Comparison of ENCODE assay signal across 10 mouse cellular contexts in the genomic region with DNA sequence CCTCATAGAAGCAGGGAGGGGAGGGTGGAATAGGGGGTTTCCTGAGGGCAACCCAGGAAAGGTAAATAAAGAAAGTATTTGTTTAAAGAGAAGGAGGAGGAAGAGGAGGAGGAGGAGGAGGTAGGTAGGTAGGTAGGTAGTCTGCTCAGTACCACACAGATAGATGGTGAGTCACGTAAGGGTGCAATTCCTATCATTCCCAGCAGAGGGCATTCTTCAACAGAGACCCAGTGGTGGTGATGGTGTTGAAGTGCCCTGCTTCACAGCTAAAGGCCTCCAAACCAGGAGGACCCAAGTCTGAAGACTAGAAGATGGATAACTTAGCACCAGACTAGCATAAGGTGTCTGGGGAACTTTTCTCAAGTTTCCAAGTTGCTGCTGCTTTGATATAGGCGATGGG. TPM values are rescaled to one million over a fixed set of nuclear protein-coding genes. Genes with fewer than 3 reads are reported as not detected.
DNase-seq lines count a peak whose midpoint lies in the region; ATAC-seq and TF ChIP-seq lines count a peak whose summit lies in the region.
"Had no signal": no experiment of that assay in that cellular context is flagged by ENCODE, and none has a peak within 500 bp of the region (broad histone marks: within the 10 kb centered on the region; RNA-seq: fewer than 3 reads in every experiment).

No protein-coding gene starts in this region.

- H3K4me3 ChIP-seq in gastrocnemius, adult 2 months: no peak overlapping the region
- no peak overlapping the region for H3K4me3 ChIP-seq in macrophage (ENCODE audit: inconsistent target)
- H3K4me3 ChIP-seq in kidney, embryonic 15.5 days (replicated peaks): no peak overlapping the region
- H3K4me3 ChIP-seq: lung, embryonic 15.5 days had no signal

- H3K79me2 ChIP-seq in macrophage (ENCODE audit: inconsistent target): peaks cover 26% of the 10 kb centered on the region

- DNase-seq in gastrocnemius, adult 2 months: no peak
- DNase-seq in gastrocnemius, postnatal 25 days: no peak
- DNase-seq in 416B (ENCODE audit: low read depth): peak; percentile 65
- peak; percentile 44 for DNase-seq in T-cell, adult 2 months (ENCODE audit: low spot score)
- no peak for DNase-seq in adrenal gland, adult 18-20 months (ENCODE audit: low spot score in 2 of 2)
- DNase-seq in right cerebral cortex, adult 2 months (ENCODE audit: low spot score in 2 of 2): no peak

- H3K4me1 ChIP-seq in kidney, embryonic 15.5 days: no peaks in the 10 kb centered on the region
- H3K4me1 ChIP-seq: lung, embryonic 15.5 days had no signal

- no peak overlapping the region for H3K4me2 ChIP-seq in kidney, embryonic 15.5 days
- H3K4me2 ChIP-seq: lung, embryonic 15.5 days had no signal

- no peaks in the 10 kb centered on the region for H3K36me3 ChIP-seq in macrophage (ENCODE audit: inconsistent target)
- no peaks in the 10 kb centered on the region for H3K36me3 ChIP-seq in kidney, embryonic 15.5 days
- H3K36me3 ChIP-seq: lung, embryonic 15.5 days had no signal

- 90% methylated on average over 2 of the region's 2 CpGs for WGBS in macrophage (ENCODE audit: missing documents)
- WGBS in kidney, embryonic 15.5 days: 90% methylated on average over 2 of the region's 2 CpGs

- ATAC-seq in kidney, embryonic 15.5 days (replicated peaks; ENCODE audit: low FRiP score): no peak

- no peaks in the 10 kb centered on the region for H3K9me3 ChIP-seq in kidney, embryonic 15.5 days (replicated peaks)
- H3K9me3 ChIP-seq: lung, embryonic 15.5 days had no signal

- H3K27ac ChIP-seq in gastrocnemius, adult 2 months: no peak overlapping the region
- 0 out of 2 replicates have a peak overlapping the region, but pooled peaks have one; percentile 74 for H3K27ac ChIP-seq in macrophage
- H3K27ac ChIP-seq in kidney, embryonic 15.5 days: no peak overlapping the region
- H3K27ac ChIP-seq: lung, embryonic 15.5 days had no signal

- H3K27me3 ChIP-seq in kidney, embryonic 15.5 days: no peaks in the 10 kb centered on the region
- H3K27me3 ChIP-seq: lung, embryonic 15.5 days had no signal

- intact Hi-C loops in gastrocnemius, adult 2 months (cut with DNase I): no loop called here

- peak; percentile 10; the same call in 1 of the 2 replicates for TF ChIP-seq CTCF in gastrocnemius, adult 2 months (IDR thresholded peaks at IDR 0.05)

- H3K9ac ChIP-seq in kidney, embryonic 15.5 days: no peak overlapping the region
- H3K9ac ChIP-seq: lung, embryonic 15.5 days had no signal

RNA-seq across cellular contexts. Expression of gene Ly9, which starts 2.8 kb away (rescaled TPM):
- not detected for total RNA-seq in gastrocnemius, adult 2 months (2021)
- total RNA-seq in gastrocnemius, postnatal 25 days (2021): under 1 TPM; 0.10 to 0.27 TPM
- 100 to 1,000 TPM in 23 of 26 experiments, 10 to 100 TPM in 3; 76.8 to 200 (median 144) TPM for total RNA-seq in macrophage (2018; cell fraction: chromatin; rRNA removed)
- total RNA-seq in macrophage (2018; cell fraction: cytosol; rRNA removed): 100 to 1,000 TPM; 293 to 703 (median 450) TPM
- 100 to 1,000 TPM; 156 to 447 (median 313) TPM for total RNA-seq in macrophage (2018; cell fraction: nucleus; rRNA removed)
- 199 to 492 TPM (median 394 TPM) in 3 replicates for polyA plus RNA-seq in macrophage (2018)
- 1 to 10 TPM in 1 of 2 experiments, under 1 TPM in 1; 0.89 to 3.0 TPM for total RNA-seq in adrenal gland, adult 18-20 months (2021)
- polyA plus RNA-seq in kidney, embryonic 15.5 days (2015; fragmentation: Nextera tagmentation; extraction: Ambion mirVana): 0.32 and 0.42 TPM in 2 replicates
- polyA plus RNA-seq: kidney, embryonic 14.5 days had no signal

RNA-seq across cellular contexts. Expression of gene Slamf7, which starts 42.8 kb away (rescaled TPM):
- under 1 TPM in 1 of 2 experiments, not detected in 1; 0.18 TPM for total RNA-seq in gastrocnemius, adult 2 months (2021)
- total RNA-seq in gastrocnemius, postnatal 25 days (2021): not detected
- total RNA-seq in macrophage (2018; cell fraction: chromatin; rRNA removed): 1,000 to 10,000 TPM in 9 of 26 experiments, 100 to 1,000 TPM in 17; 248 to 1,912 (median 729) TPM
- total RNA-seq in macrophage (2018; cell fraction: cytosol; rRNA removed): 1,000 to 10,000 TPM in 1 of 26 experiments, 100 to 1,000 TPM in 25; 219 to 1,276 (median 582) TPM
- 1,000 to 10,000 TPM in 13 of 26 experiments, 100 to 1,000 TPM in 13; 184 to 2,064 (median 1,037) TPM for total RNA-seq in macrophage (2018; cell fraction: nucleus; rRNA removed)
- 92.5 to 257 TPM (median 179 TPM) in 3 replicates for polyA plus RNA-seq in macrophage (2018)
- total RNA-seq in adrenal gland, adult 18-20 months (2021): 1 to 10 TPM in 1 of 2 experiments, under 1 TPM in 1; 0.66 to 3.0 TPM
- 0.13 TPM in 1 of 2 replicates, not detected in the other for polyA plus RNA-seq in kidney, embryonic 15.5 days (2015; fragmentation: Nextera tagmentation; extraction: Ambion mirVana)
- polyA plus RNA-seq: kidney, embryonic 14.5 days had no signal

RNA-seq across cellular contexts. Expression of gene Cd244a, which starts 51.0 kb away (rescaled TPM):
- total RNA-seq in gastrocnemius, adult 2 months (2021): under 1 TPM; 0.10 to 0.11 TPM
- total RNA-seq in gastrocnemius, postnatal 25 days (2021): not detected
- total RNA-seq in macrophage (2018; cell fraction: chromatin; rRNA removed): 10 to 100 TPM in 14 of 26 experiments, 1 to 10 TPM in 12; 3.1 to 28.0 (median 11.2) TPM
- total RNA-seq in macrophage (2018; cell fraction: cytosol; rRNA removed): 1 to 10 TPM; 1.7 to 6.0 (median 3.1) TPM
- 10 to 100 TPM in 18 of 26 experiments, 1 to 10 TPM in 8; 4.2 to 27.9 (median 11.0) TPM for total RNA-seq in macrophage (2018; cell fraction: nucleus; rRNA removed)
- polyA plus RNA-seq in macrophage (2018): 2.6 to 6.3 TPM (median 2.7 TPM) in 3 replicates
- total RNA-seq in adrenal gland, adult 18-20 months (2021): under 1 TPM; 0.50 to 0.80 TPM
- 0.08 and 0.26 TPM in 2 replicates for polyA plus RNA-seq in kidney, embryonic 15.5 days (2015; fragmentation: Nextera tagmentation; extraction: Ambion mirVana)
- polyA plus RNA-seq: kidney, embryonic 14.5 days had no signal

Comparison
In these comparisons a context has a peak if more than half of its experiments do, and no peak if none do; other contexts are left out.
1. DNase-seq: peak in 416B (single experiment) and T-cell, adult 2 months (single experiment); none in gastrocnemius, adult 2 months (single experiment), gastrocnemius, postnatal 25 days (single experiment), adrenal gland, adult 18-20 months (0 of 2) and right cerebral cortex, adult 2 months (0 of 2).